Mouse (Mus musculus): ENCODE results near the gene Angel2.

GRCm38 (mm10) chr1:190912623-190913022 lies 12.3 kb upstream of the Angel2 start:
- TF ChIP-seq HCFC1 (IDR thresholded peaks at IDR 0.05; ENCODE audit: borderline replicate concordance, insufficient read depth, low read length) (no peak), ZC3H11A (IDR thresholded peaks at IDR 0.05; ENCODE audit: borderline replicate concordance, low read depth, low read length) (no peak), ZNF384 (IDR thresholded peaks at IDR 0.05; ENCODE audit: low read depth, low read length) (no peak), CHD2 (IDR thresholded peaks at IDR 0.05; ENCODE audit: low read depth, low read length) (no peak), MAFK (IDR thresholded peaks at IDR 0.05; ENCODE audit: insufficient read depth, low read depth, low read length) (no peak)

Data from ES-E14 (cell line).